Mouse (Mus musculus): Measurements from ENCODE around the gene Vps52. TPM values are rescaled to one million over a fixed set of nuclear protein-coding genes. Genes with fewer than 3 reads are reported as not detected.

The Vps52 gene
- total and polyA plus RNA-seq, 3 experiments = 38.1 to 47.8 (median 39.1) TPM

GRCm38 (mm10) chr17:33918293-33919203 is 37.1 kb upstream of the Vps52 start:
- intact Hi-C loops (cut with DNase I) = no loop called here
- peak overlapping the region; percentile 75 for H3K4me3 ChIP-seq
- H3K4me1 ChIP-seq (ENCODE audit: control insufficient read depth, insufficient read depth, low read length) = peaks cover 4% of the 10 kb centered on the region
- H3K27me3 ChIP-seq (ENCODE audit: control insufficient read depth, insufficient read depth, low read length) = no peaks in the 10 kb centered on the region
- H3K27ac ChIP-seq = peak overlapping the region; percentile 92
- peak; percentile 66 to 68 for DNase-seq
- 0 out of 2 replicates have a peak, but pooled peaks have one; percentile 29 for TF ChIP-seq EP300 (IDR thresholded peaks at IDR 0.05; ENCODE audit: insufficient read depth, low read depth, low read length)
- TF ChIP-seq CTCF (IDR thresholded peaks at IDR 0.05) = no peak
- no peak for TF ChIP-seq POLR2A (IDR thresholded peaks at IDR 0.05; ENCODE audit: insufficient read depth, low read depth, low read length)
- no peaks in the 10 kb centered on the region for H3K79me2 ChIP-seq (replicated peaks; ENCODE audit: control insufficient read depth, insufficient read depth, low read length)
- H3K9ac ChIP-seq (ENCODE audit: low read depth, low read length) = 0 out of 2 replicates have a peak overlapping the region, but pooled peaks have one; percentile 85
- peaks cover 3% of the 10 kb centered on the region; the same call in 1 of the 2 replicates for H3K36me3 ChIP-seq (ENCODE audit: control insufficient read depth, insufficient read depth, low read length)
- WGBS = 54% methylated on average over 37 of the region's 37 CpGs

- Histone ChIP-seq H3K79me2 (replicated peaks; ENCODE audit: control insufficient read depth, insufficient read depth, low read length) (no peaks in the 10 kb centered on the region), H3K27me3 (ENCODE audit: control insufficient read depth, insufficient read depth, low read length) (no peaks in the 10 kb centered on the region), H3K27ac (peak overlapping the region; percentile 92), H3K36me3 (ENCODE audit: control insufficient read depth, insufficient read depth, low read length) (peaks cover 3% of the 10 kb centered on the region; the same call in 1 of the 2 replicates), H3K4me3 (peak overlapping the region; percentile 75), H3K9ac (ENCODE audit: low read depth, low read length) (peak overlapping the region; percentile 85), H3K4me1 (ENCODE audit: control insufficient read depth, insufficient read depth, low read length) (peaks cover 4% of the 10 kb centered on the region)
- peak; percentile 54 for TF ChIP-seq CTCF (IDR thresholded peaks at IDR 0.05)
- TF ChIP-seq POLR2A (IDR thresholded peaks at IDR 0.05; ENCODE audit: insufficient read depth, low read depth, low read length) = peak; percentile 86
- peak; percentile 80; the same call in 1 of the 2 replicates for TF ChIP-seq EP300 (IDR thresholded peaks at IDR 0.05; ENCODE audit: insufficient read depth, low read depth, low read length)
- intact Hi-C loops (cut with DNase I) = loop anchor here (1.0 to 10.0 kb wide), 3 partner anchors 10 to 675 kb away; partner anchors contain the start of genes Ager, Pbx2 and Rgl2
- under 1% methylated on average over 52 of the region's 52 CpGs for WGBS
- peak; percentile 85 to 91 for DNase-seq
Measured at GRCm38 (mm10) chr17:33919351-33920281, 36.0 kb upstream of the Vps52 start.

- under 1% methylated on average over 36 of the region's 36 CpGs for WGBS
- TF ChIP-seq EP300 (IDR thresholded peaks at IDR 0.05; ENCODE audit: insufficient read depth, low read depth, low read length) = peak; percentile 70; the same call in 1 of the 2 replicates
- peak; percentile 96 for TF ChIP-seq CTCF (IDR thresholded peaks at IDR 0.05)
- no peak for TF ChIP-seq POLR2A (IDR thresholded peaks at IDR 0.05; ENCODE audit: insufficient read depth, low read depth, low read length)
- no peaks in the 10 kb centered on the region for H3K27me3 ChIP-seq (ENCODE audit: control insufficient read depth, insufficient read depth, low read length)
- DNase-seq = peak; percentile 86 to 87
- peaks cover 1% of the 10 kb centered on the region; the same call in 1 of the 2 replicates for H3K79me2 ChIP-seq (replicated peaks; ENCODE audit: control insufficient read depth, insufficient read depth, low read length)
- intact Hi-C loops (cut with DNase I) = loop anchor here (1.0 to 10.0 kb wide), 3 partner anchors 9 to 674 kb away; partner anchors contain the start of genes Ager, Pbx2 and Rgl2
- no peaks in the 10 kb centered on the region for H3K36me3 ChIP-seq (ENCODE audit: control insufficient read depth, insufficient read depth, low read length)
- peak overlapping the region; percentile 85 for H3K9ac ChIP-seq (ENCODE audit: low read depth, low read length)
- peaks cover 3% of the 10 kb centered on the region for H3K4me1 ChIP-seq (ENCODE audit: control insufficient read depth, insufficient read depth, low read length)
- peak overlapping the region; percentile 75 for H3K4me3 ChIP-seq
- peak overlapping the region; percentile 92 for H3K27ac ChIP-seq
Measured at GRCm38 (mm10) chr17:33920282-33921097, 35.1 kb upstream of the Vps52 start.

- Histone ChIP-seq H3K27ac (no peak overlapping the region), H3K79me2 (replicated peaks; ENCODE audit: control insufficient read depth, insufficient read depth, low read length) (peaks cover 3% of the 10 kb centered on the region; the same call in 1 of the 2 replicates), H3K9ac (ENCODE audit: low read depth, low read length) (no peak overlapping the region), H3K4me3 (no peak overlapping the region), H3K4me1 (ENCODE audit: control insufficient read depth, insufficient read depth, low read length) (peaks cover 3% of the 10 kb centered on the region), H3K36me3 (ENCODE audit: control insufficient read depth, insufficient read depth, low read length) (no peaks in the 10 kb centered on the region), H3K27me3 (ENCODE audit: control insufficient read depth, insufficient read depth, low read length) (no peaks in the 10 kb centered on the region)
- intact Hi-C loops (cut with DNase I) = loop anchor here (2.0 to 10.0 kb wide), 2 partner anchors 25 to 673 kb away; partner anchors contain the start of genes Ager and Pbx2
- DNase-seq = no peak
- WGBS = 84% methylated on average over 7 of the region's 7 CpGs
- TF ChIP-seq CTCF (IDR thresholded peaks at IDR 0.05) (no peak), POLR2A (IDR thresholded peaks at IDR 0.05; ENCODE audit: insufficient read depth, low read depth, low read length) (no peak), EP300 (IDR thresholded peaks at IDR 0.05; ENCODE audit: insufficient read depth, low read depth, low read length) (no peak)
Measured at GRCm38 (mm10) chr17:33921361-33921760, 34.3 kb upstream of the Vps52 start.

Data from heart, adult 2 months (tissue).